Mouse (Mus musculus): ENCODE measurements around the gene Ankrd6.

Ankrd6 gene

DNA sequence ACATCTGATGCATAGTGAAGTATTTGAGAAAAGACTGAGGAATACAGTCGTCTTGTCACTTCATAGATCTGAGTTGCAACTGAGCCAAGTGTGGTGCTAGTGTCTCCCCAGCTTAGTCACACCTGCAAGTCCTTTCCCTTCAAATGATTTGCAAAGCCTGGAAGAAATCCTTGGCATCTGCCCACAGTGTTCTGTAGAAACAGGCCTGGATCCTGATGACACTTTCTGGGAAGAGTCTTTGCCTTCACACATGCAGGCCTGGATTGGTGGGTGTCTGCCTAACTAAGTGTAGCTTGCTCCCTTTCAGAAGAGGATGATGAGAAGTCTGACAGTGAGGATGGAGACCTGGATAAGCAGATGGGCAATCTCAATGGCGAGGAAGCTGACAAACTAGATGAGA lies 193.2 kb downstream of the Ankrd6 start:
- DNase-seq, result no peak

Measured in lung, postnatal 4 days (tissue).